Mouse (Mus musculus) testis, adult 2 months (tissue): Measurements from ENCODE around the gene Nek10.

Experiments
- CTCF ChIP-seq: fragments of 200-500 bp; IDR thresholded peaks from 2 replicates; pipeline ENCODE4 v1.5.1; 2012; ENCODE audit warnings: low read depth, mild to moderate bottlenecking, inconsistent platforms, low read length, moderate library complexity; ENCODE audit not compliant: control insufficient read depth, insufficient read depth, insufficient replicate concordance
- POLR2A ChIP-seq: fragments of 200-500 bp; IDR thresholded peaks from 2 replicates; pipeline ENCODE4 v1.6.1; 2012; ENCODE audit warnings: low read depth, mild to moderate bottlenecking, inconsistent platforms, low read length, moderate library complexity; ENCODE audit not compliant: control insufficient read depth

DNA sequence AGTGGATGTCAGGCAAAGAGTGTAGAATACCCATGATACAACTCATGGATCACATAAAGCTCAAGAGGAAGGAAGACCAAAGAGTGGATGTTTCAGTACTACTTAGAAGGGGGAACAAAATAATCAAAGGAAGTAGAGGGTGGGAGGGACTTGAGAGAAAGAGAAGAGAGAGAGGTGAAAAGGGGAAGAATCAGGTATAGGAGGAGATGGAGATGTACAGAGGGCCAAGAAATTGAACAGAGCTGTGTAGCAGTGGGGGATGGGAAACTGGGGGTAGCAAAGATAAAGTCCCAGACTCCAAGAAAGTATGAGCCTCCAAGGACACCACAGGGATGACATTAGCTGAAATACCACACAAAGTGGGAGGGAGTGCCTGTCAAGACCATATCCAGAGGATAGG is 91.6 kb downstream of the Nek10 start:
- no peak for TF ChIP-seq CTCF
- no peak for TF ChIP-seq POLR2A
